9 mouse cellular contexts compared by ENCODE assay signal in genomic region chr1:75445141-75445701, GRCm38 (mm10). TPM values are rescaled to one million over a fixed set of nuclear protein-coding genes. Genes with fewer than 3 reads are reported as not detected.
DNase-seq lines count a peak whose midpoint lies in the region; ATAC-seq lines count a peak whose summit lies in the region.
"Had no signal": no experiment of that assay in that cellular context is flagged by ENCODE, and none has a peak within 500 bp of the region (broad histone marks: within the 10 kb centered on the region; RNA-seq: fewer than 3 reads in every experiment).

No protein-coding gene starts in this region.

- H3K36me3 ChIP-seq in heart, embryonic 16.5 days (ENCODE audit: control insufficient read depth, insufficient read depth): peaks cover 5% of the 10 kb centered on the region
- H3K36me3 ChIP-seq in hindbrain, embryonic 13.5 days: peaks cover 7% of the 10 kb centered on the region
- peaks cover 6% of the 10 kb centered on the region for H3K36me3 ChIP-seq in midbrain, embryonic 12.5 days

- H3K27me3 ChIP-seq in heart, embryonic 16.5 days (ENCODE audit: control insufficient read depth, insufficient read depth, low read length): peaks cover 48% of the 10 kb centered on the region
- H3K27me3 ChIP-seq in hindbrain, embryonic 13.5 days: peaks cover 25% of the 10 kb centered on the region
- peaks cover 48% of the 10 kb centered on the region for H3K27me3 ChIP-seq in midbrain, embryonic 12.5 days

- 6% methylated on average over 9 of the region's 9 CpGs for WGBS in heart, embryonic 16.5 days
- 12% methylated on average over 9 of the region's 9 CpGs for WGBS in hindbrain, embryonic 13.5 days
- 12% methylated on average over 9 of the region's 9 CpGs for WGBS in midbrain, embryonic 12.5 days

- no peak overlapping the region for H3K27ac ChIP-seq in heart, embryonic 16.5 days (ENCODE audit: low read length)
- peak overlapping the region; percentile 93 for H3K27ac ChIP-seq in hindbrain, embryonic 13.5 days
- H3K27ac ChIP-seq in midbrain, embryonic 12.5 days (replicated peaks): peak overlapping the region; percentile 92

- no peak for ATAC-seq in heart, embryonic 16.5 days (replicated peaks; ENCODE audit: extremely low read depth, insufficient read depth, low FRiP score)
- ATAC-seq in hindbrain, embryonic 13.5 days (ENCODE audit: low FRiP score): peak; percentile 3; the same call in 1 of the 2 replicates
- ATAC-seq in midbrain, embryonic 12.5 days (ENCODE audit: low FRiP score, low read depth): no peak

- DNase-seq in heart, adult 11 months: no peak
- peak; percentile 86 for DNase-seq in brain, adult 2 months (ENCODE audit: low read depth, low spot score)
- DNase-seq in adrenal gland, adult 18-20 months (ENCODE audit: low spot score in 2 of 2): no peak
- no peak for DNase-seq in testis, postnatal 10 days (ENCODE audit: low spot score)
- no peak for DNase-seq in gastrocnemius, postnatal 14 days

- intact Hi-C loops in gastrocnemius, postnatal 14 days (cut with DNase I; ENCODE audit: low total_unique reads): loop anchor here (2.0 kb wide), 1 partner anchor 22 kb away; no protein-coding TSS in a partner anchor

- no peak overlapping the region for H3K4me3 ChIP-seq in heart, embryonic 16.5 days (ENCODE audit: low read length)
- no peak overlapping the region for H3K4me3 ChIP-seq in hindbrain, embryonic 13.5 days
- peak overlapping the region; percentile 22 for H3K4me3 ChIP-seq in midbrain, embryonic 12.5 days

- H3K9me3 ChIP-seq in heart, embryonic 16.5 days (replicated peaks; ENCODE audit: control insufficient read depth, low read length): no peaks in the 10 kb centered on the region
- no peaks in the 10 kb centered on the region for H3K9me3 ChIP-seq in hindbrain, embryonic 13.5 days
- H3K9me3 ChIP-seq in midbrain, embryonic 12.5 days: no peaks in the 10 kb centered on the region

- H3K4me1 ChIP-seq in heart, embryonic 16.5 days (ENCODE audit: control insufficient read depth, insufficient read depth, low read length): peaks cover 43% of the 10 kb centered on the region
- H3K4me1 ChIP-seq in hindbrain, embryonic 13.5 days (replicated peaks): peaks cover 95% of the 10 kb centered on the region
- peaks cover 83% of the 10 kb centered on the region for H3K4me1 ChIP-seq in midbrain, embryonic 12.5 days

- H3K4me2 ChIP-seq in heart, embryonic 16.5 days (ENCODE audit: low read depth, low read length): peak overlapping the region; percentile 64
- peak overlapping the region; percentile 37 for H3K4me2 ChIP-seq in hindbrain, embryonic 13.5 days
- H3K4me2 ChIP-seq in midbrain, embryonic 12.5 days (replicated peaks): peak overlapping the region; percentile 58

- no peak overlapping the region; the same call in 1 of the 2 replicates for H3K9ac ChIP-seq in heart, embryonic 16.5 days (ENCODE audit: low read length)
- peak overlapping the region; percentile 51 for H3K9ac ChIP-seq in hindbrain, embryonic 13.5 days
- H3K9ac ChIP-seq in midbrain, embryonic 12.5 days (replicated peaks): peak overlapping the region; percentile 43; the same call in 1 of the 2 replicates

RNA-seq across cellular contexts. Expression of gene Asic4, which starts 5.0 kb away (rescaled TPM):
- 0.08 and 0.27 TPM in 2 replicates for polyA plus RNA-seq in heart, embryonic 16.5 days (2015; fragmentation: Nextera tagmentation; extraction: Ambion mirVana)
- polyA plus RNA-seq in hindbrain, embryonic 13.5 days (2015; fragmentation: Nextera tagmentation; extraction: Ambion mirVana): 25.9 and 29.3 TPM in 2 replicates
- polyA plus RNA-seq in midbrain, embryonic 12.5 days (2016; fragmentation: Nextera tagmentation; extraction: Ambion mirVana): 45.0 and 47.7 TPM in 2 replicates
- 1 to 10 TPM; 5.1 to 8.1 TPM for total RNA-seq in adrenal gland, adult 18-20 months (2021)
- not detected for total RNA-seq in gastrocnemius, postnatal 14 days (2021)
- total RNA-seq: ES-E14 had no signal

RNA-seq across cellular contexts. Expression of gene Gmppa, which starts 9.5 kb away (rescaled TPM):
- 72.6 and 85.3 TPM in 2 replicates for polyA plus RNA-seq in heart, embryonic 16.5 days (2015; fragmentation: Nextera tagmentation; extraction: Ambion mirVana)
- polyA plus RNA-seq in hindbrain, embryonic 13.5 days (2015; fragmentation: Nextera tagmentation; extraction: Ambion mirVana): 84.0 and 84.4 TPM in 2 replicates
- polyA plus RNA-seq in midbrain, embryonic 12.5 days (2016; fragmentation: Nextera tagmentation; extraction: Ambion mirVana): 59.7 and 69.4 TPM in 2 replicates
- 10 to 100 TPM; 53.2 to 56.1 TPM for total RNA-seq in adrenal gland, adult 18-20 months (2021)
- total RNA-seq in gastrocnemius, postnatal 14 days (2021): 10 to 100 TPM; 34.5 to 38.7 TPM

RNA-seq across cellular contexts. Expression of gene Chpf, which starts 33.9 kb away (rescaled TPM):
- 23.9 and 27.0 TPM in 2 replicates for polyA plus RNA-seq in heart, embryonic 16.5 days (2015; fragmentation: Nextera tagmentation; extraction: Ambion mirVana)
- 32.4 and 33.8 TPM in 2 replicates for polyA plus RNA-seq in hindbrain, embryonic 13.5 days (2015; fragmentation: Nextera tagmentation; extraction: Ambion mirVana)
- 35.9 and 36.3 TPM in 2 replicates for polyA plus RNA-seq in midbrain, embryonic 12.5 days (2016; fragmentation: Nextera tagmentation; extraction: Ambion mirVana)
- total RNA-seq in adrenal gland, adult 18-20 months (2021): 10 to 100 TPM; 58.9 to 59.1 TPM
- 10 to 100 TPM; 14.9 to 20.7 TPM for total RNA-seq in gastrocnemius, postnatal 14 days (2021)

RNA-seq across cellular contexts. Expression of gene Tmem198, which starts 34.1 kb away (rescaled TPM):
- polyA plus RNA-seq in heart, embryonic 16.5 days (2015; fragmentation: Nextera tagmentation; extraction: Ambion mirVana): 0.60 and 0.69 TPM in 2 replicates
- 43.7 and 45.0 TPM in 2 replicates for polyA plus RNA-seq in hindbrain, embryonic 13.5 days (2015; fragmentation: Nextera tagmentation; extraction: Ambion mirVana)
- polyA plus RNA-seq in midbrain, embryonic 12.5 days (2016; fragmentation: Nextera tagmentation; extraction: Ambion mirVana): 26.5 and 27.6 TPM in 2 replicates
- 1 to 10 TPM; 3.5 to 6.2 TPM for total RNA-seq in adrenal gland, adult 18-20 months (2021)
- total RNA-seq in gastrocnemius, postnatal 14 days (2021): under 1 TPM; 0.09 to 0.25 TPM

Comparison
In these comparisons a context has a peak if more than half of its experiments do, and no peak if none do; other contexts are left out.
1. RNA of gene Asic4, which starts 5.0 kb away (polyA plus RNA-seq): 45.0 to 47.7 TPM in midbrain, embryonic 12.5 days and 25.9 to 29.3 TPM in hindbrain, embryonic 13.5 days; 0.08 to 0.27 TPM in heart, embryonic 16.5 days; every median in the first group is over 10 times any median in the second.
2. Peak in every context shown above with its lines, with median percentiles within 50 percentile points of each other: H3K4me2 ChIP-seq.